Mouse (Mus musculus): ENCODE results near the gene Aldh18a1.
"Not testable (repeated sequence)": the region's sequence is repeated elsewhere in the genome, so short reads cannot be mapped to it uniquely, and the experiment has no call there.

The Aldh18a1 gene

GRCm38 (mm10) chr19:40581662-40582061, 6.6 kb downstream of the Aldh18a1 start:
- DNase-seq, result no peak

GRCm38 (mm10) chr19:40580902-40581301, 7.4 kb downstream of the Aldh18a1 start:
- no peak for DNase-seq

GRCm38 (mm10) chr19:40575438-40575837, 12.8 kb downstream of the Aldh18a1 start:
- DNase-seq, result no peak

GRCm38 (mm10) chr19:40570726-40571125, 17.5 kb downstream of the Aldh18a1 start:
- no peak for DNase-seq

- DNase-seq, result no peak
Observed at GRCm38 (mm10) chr19:40567616-40568015, 20.6 kb downstream of the Aldh18a1 start.

- DNase-seq, result no peak
Observed at GRCm38 (mm10) chr19:40563880-40564645, 24.2 kb downstream of the Aldh18a1 start.

GRCm38 (mm10) chr19:40561521-40561920, 26.7 kb downstream of the Aldh18a1 start:
- DNase-seq, result not testable (repeated sequence)

- DNase-seq, result no peak
Observed at GRCm38 (mm10) chr19:40556029-40556428, 32.2 kb downstream of the Aldh18a1 start.

- no peak for DNase-seq
Observed at GRCm38 (mm10) chr19:40555136-40555535, 33.1 kb downstream of the Aldh18a1 start.

- no peak for DNase-seq
Observed at GRCm38 (mm10) chr19:40554343-40554742, 33.9 kb downstream of the Aldh18a1 start.

- DNase-seq, result no peak
Observed at GRCm38 (mm10) chr19:40553849-40554248, 34.4 kb downstream of the Aldh18a1 start.

- no peak for DNase-seq
Observed at GRCm38 (mm10) chr19:40553014-40553789, 35.1 kb downstream of the Aldh18a1 start.

- no peak for DNase-seq
Observed at GRCm38 (mm10) chr19:40549516-40550135, 38.6 kb downstream of the Aldh18a1 start.

- DNase-seq, result no peak
Observed at GRCm38 (mm10) chr19:40548796-40549515, 39.3 kb downstream of the Aldh18a1 start.

- no peak for DNase-seq
Observed at GRCm38 (mm10) chr19:40548386-40548785, 39.9 kb downstream of the Aldh18a1 start.

- DNase-seq, result peak; percentile 73
Observed at GRCm38 (mm10) chr19:40544856-40545255, 43.4 kb downstream of the Aldh18a1 start.

- DNase-seq, result no peak
Observed at GRCm38 (mm10) chr19:40542776-40543175, 45.5 kb downstream of the Aldh18a1 start.

- no peak for DNase-seq
Observed at GRCm38 (mm10) chr19:40536526-40536925, 51.7 kb downstream of the Aldh18a1 start.

GRCm38 (mm10) chr19:40532525-40532924, 55.7 kb downstream of the Aldh18a1 start:
- no peak for DNase-seq

- no peak for DNase-seq
Observed at GRCm38 (mm10) chr19:40530323-40530722, 57.9 kb downstream of the Aldh18a1 start.

GRCm38 (mm10) chr19:40528254-40528653, 60.0 kb downstream of the Aldh18a1 start:
- no peak for DNase-seq

- no peak for DNase-seq
Observed at GRCm38 (mm10) chr19:40526367-40527014, 61.8 kb downstream of the Aldh18a1 start.
